Mouse (Mus musculus) heart, adult 9 months (tissue): ENCODE data around the gene Bag6.

ENCODE experiments used
- DNase-seq, 2 experiments: peaks; one replicate each; pipeline ENCODE4 v3.0.0; 2022; ENCODE audit warnings: low spot score in 2 of 2

Bag6 gene

DNA sequence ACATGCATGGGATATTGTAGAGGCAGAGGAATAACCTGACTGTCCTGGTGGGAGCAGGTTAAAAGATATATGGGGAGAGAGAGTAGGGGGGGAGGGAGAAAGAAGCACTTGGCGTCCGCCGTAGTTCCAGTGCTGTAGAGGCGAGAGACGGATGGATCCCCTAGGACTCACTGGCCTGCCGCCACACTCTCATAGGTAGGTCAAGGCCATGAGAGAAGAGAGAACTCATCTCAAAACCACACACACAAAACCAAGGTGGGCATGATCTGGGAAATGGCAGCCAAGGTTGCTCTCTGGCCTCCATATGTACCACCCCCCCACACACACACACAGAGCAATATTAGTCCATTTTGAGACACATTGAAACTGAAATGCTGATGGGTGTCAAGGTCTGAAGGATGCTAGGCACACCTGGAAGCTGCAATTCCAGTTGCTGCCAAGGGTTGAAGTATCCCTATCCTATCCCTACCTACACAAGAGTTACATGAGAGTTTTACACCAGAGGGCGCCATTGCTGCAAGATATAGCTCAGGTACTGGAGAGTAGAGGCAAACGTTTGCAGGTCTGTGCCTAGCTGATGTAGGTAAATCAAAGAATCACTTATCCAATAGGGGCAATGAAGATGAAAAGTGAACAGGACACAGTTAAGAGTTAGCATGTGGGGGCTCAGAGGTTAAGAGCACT, 31.5 kb downstream of the Bag6 start:
- peak; percentile 59 to 60 for DNase-seq

GRCm38 (mm10) chr17:35167794-35168193, 32.8 kb downstream of the Bag6 start:
- DNase-seq = no peak

DNA sequence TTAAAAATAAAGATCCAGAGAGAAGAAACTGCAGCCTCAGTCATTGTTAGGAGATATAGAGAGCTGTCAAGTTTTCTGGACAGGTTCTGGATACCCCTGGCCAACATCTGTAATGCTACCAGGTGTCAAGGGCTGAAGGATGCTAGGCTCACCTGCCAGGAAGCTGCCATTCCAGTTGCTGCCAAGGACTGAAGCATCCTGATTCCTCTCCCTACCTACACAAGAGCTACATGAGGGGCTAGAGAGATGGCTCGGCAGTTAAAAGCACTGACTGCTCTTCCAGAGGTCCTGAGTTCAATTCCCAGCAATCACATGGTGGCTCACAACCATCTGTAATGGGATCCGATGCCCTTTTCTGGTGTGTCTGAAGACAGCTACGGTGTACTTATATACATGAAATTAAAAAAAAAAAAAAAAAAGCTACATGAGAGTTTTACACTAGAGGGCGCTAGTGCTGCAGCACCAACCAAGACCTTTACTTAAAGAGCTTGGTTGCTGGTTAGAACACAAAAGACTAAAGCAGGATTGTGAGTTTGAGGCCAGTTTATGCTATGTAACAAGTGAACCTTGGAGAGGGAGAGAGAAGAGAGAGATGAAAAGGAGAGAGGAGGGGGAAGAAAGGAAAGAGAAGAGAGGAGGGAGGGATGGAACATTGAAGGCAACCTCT, 33.7 kb downstream of the Bag6 start:
- DNase-seq = no peak

DNA sequence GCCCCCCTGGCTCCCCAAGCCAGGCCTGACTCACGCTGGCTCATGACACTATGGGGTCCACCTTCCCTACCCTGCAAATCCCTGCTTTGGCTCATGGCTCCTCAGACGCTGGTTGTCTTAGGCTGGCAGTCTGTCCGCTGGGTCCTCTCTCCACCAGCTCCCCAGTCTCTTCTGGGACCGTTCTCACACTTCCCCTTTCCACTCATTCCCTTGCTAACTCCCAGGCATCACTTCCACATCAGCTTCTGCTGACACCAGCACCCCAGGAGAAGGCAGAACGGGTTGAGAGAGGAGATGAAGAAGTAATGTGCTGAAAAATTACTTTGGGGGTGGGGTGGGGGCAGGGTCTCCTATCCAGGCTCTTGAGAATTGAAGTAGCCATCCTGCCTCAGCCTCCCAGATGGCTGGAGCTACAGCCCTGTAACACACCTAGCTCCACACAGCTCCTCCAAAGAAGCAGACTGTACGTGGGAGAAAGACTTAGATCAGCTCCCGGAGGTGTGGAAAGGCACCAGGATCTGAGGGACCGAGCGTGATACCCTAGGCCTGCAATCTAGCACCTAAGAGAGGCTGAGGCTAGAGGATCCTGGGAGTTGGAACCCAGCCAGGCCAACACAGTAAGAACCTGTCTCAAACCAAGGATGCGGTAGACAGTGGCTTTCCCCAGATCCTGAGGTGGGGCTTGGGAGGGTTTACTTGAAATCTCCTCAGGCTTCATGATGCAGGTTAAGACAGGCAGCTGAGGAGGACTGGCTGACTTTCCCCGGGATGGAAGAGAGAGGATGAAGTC, 37.7 kb downstream of the Bag6 start:
- no peak for DNase-seq

GRCm38 (mm10) chr17:35173329-35173728, 38.4 kb downstream of the Bag6 start:
- no peak for DNase-seq

- DNase-seq = no peak
These were observed 39.4 kb downstream of the Bag6 start for GRCm38 (mm10) chr17:35174201-35174977.

GRCm38 (mm10) chr17:35175382-35175781, 40.4 kb downstream of the Bag6 start:
- DNase-seq = no peak

DNA sequence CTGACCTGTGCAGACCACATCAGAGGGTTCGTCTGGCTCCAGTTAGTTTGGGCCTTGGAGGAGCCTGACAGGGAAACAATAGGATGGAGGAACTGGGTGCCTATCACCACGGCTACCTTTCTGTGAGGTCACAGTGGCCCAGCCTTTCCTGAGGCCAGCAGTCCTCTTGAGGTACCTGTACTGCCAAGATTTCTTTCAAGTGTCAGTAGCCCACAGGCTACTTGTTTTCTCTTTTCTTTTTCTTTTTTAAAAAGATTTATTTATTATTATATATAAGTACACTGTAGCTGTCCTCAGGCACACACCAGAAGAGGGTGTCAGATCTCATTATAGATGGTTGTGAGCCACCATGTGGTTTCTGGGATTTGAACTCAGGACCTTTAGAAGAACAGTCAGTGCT, 41.0 kb downstream of the Bag6 start, which contains the start of gene Aif1:
Gene Aif1, minus strand, starts transcription at position 101 of the 400 bp plus-strand sequence.
- no peak for DNase-seq

DNA sequence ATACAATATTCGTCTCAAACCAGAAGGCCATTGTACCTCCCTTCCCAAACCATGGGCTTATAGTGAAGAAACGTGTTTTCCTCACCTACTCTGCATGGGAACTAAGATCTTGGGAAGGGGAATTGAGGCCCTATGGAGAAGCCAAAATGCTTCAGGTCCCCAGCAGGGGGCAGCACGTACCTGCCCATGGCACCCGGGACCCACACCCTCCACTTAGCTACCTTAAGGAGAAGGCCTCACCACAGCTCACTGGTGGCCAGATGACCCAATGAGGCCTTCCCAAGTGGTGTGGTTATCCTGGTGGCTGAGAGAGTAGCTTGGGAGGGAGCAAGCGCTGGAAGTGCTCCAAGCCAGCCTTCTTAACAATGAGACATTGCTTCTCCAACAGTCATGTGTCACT, 43.5 kb downstream of the Bag6 start:
- DNase-seq = peak in 1 of 2 experiments; percentile 74

DNA sequence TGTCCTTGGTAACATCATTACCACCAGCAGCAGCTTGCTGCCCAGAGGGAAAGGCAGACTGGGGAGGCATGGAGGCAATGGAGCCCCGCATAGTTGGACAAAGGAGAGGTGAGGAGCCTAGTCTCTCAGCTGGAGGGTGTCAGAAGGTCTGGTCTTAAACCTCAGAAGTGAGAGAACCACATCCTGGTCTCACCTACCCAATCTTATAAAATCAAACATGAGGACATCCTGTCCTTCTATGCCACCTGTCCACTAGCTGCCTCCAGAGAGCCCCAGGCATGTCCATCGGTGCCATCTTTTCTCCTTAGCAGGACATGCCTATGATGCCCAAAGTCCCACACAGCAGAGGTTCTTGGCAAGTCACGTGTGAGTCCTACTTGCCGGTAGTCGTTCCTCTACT, 45.1 kb downstream of the Bag6 start:
- no peak for DNase-seq

GRCm38 (mm10) chr17:35185639-35186611, 50.9 kb downstream of the Bag6 start:
- DNase-seq = peak in 1 of 2 experiments; percentile 73

GRCm38 (mm10) chr17:35186681-35187080, 51.7 kb downstream of the Bag6 start:
- DNase-seq = no peak

- DNase-seq = no peak
These were observed 52.4 kb downstream of the Bag6 start for GRCm38 (mm10) chr17:35187345-35187744.

DNA sequence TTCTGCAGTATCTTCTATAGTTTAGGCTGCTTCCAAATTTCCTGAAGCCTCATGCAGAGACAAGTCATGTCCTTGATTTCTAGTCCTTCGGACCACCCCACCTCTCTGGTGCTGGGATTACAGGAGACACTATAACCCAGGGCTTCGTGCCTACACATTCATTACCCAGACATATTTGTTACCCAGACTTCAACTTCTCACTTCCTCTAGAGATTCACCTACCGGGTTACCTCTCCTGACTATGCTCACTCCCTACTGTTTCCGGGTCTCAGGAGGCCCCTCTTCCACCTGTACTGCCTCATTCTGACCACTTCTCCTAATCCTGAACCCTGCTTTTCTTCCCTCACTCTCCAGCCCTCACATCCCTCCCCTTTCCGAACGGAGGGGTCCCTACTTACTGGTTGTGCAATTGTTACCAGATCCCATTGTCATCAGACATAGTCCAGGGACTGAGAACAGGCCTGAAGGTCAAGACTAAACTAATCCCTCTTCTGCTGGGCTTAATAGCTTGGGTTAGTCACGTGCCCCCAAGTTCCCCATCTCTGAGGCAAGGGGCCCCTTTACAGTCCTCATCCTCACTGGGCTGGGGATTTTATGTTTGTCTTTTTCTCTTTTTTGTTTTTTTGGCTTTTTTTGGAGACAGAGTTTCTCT, 53.1 kb downstream of the Bag6 start, which contains the start of gene Lst1:
Gene Lst1, minus strand, starts transcription at position 481 of the 652 bp plus-strand sequence.
- no peak for DNase-seq

GRCm38 (mm10) chr17:35189186-35189585, 54.2 kb downstream of the Bag6 start:
- DNase-seq = no peak

DNA sequence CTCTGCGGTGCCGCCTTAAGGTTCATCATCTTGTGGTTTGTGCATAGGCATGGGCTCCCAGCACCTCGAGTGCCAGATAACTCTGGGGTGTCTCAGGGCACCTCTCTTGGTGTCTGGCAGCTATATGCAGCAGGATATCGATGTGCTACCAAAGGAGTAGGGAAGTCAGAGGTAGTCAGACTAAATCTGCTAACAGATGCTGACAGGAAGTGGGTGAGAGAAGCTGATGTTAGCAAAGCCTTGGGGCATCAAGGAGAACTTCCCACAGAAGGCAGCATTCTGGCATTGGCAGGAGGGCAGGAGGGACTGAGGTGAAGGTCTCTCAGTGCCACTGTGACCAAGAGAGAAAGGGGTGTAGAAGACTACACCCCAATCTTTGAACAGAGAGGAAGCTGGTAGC, 55.1 kb downstream of the Bag6 start:
- DNase-seq = no peak

DNA sequence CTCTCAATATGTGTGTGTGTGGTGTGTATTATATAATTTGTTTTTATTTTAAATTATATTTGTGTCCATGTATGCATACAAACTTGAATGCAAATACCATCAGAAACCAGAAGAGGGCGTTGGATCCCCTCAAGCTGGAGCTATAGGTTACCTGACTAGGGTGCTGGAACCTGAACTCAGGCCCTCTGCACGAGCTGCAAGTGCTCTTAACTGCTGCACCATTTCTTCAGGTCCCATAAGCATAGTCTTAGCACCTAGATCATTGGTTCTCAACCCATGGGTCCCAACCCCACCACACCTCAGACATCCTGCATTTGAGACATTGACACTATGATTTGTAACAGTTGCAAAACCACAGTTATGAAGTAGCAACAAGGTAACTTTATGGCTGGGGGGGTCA, 56.7 kb downstream of the Bag6 start:
- DNase-seq = no peak

GRCm38 (mm10) chr17:35192924-35193323, 57.9 kb downstream of the Bag6 start:
- no peak for DNase-seq

GRCm38 (mm10) chr17:35193881-35194843, 59.2 kb downstream of the Bag6 start, which contains the start of gene Ltb:
TSS of gene Ltb (plus strand) at chr17:35194439.
- DNase-seq = no peak
